Mouse (Mus musculus) induced T-regulatory cell, adult 2 months (primary cell): ENCODE measurements at regions not wholly inside any gene's neighbourhood (a gene's known extent, or its start where the extent isn't known, plus 50 kb on each side); places are given as distances from the start of the nearest gene placed in this dataset.

ENCODE experiments used
- DNase-seq: peaks from one replicate; pipeline ENCODE4 v3.0.0-alpha.2; 2012; ENCODE audit warnings: low read depth

DNA sequence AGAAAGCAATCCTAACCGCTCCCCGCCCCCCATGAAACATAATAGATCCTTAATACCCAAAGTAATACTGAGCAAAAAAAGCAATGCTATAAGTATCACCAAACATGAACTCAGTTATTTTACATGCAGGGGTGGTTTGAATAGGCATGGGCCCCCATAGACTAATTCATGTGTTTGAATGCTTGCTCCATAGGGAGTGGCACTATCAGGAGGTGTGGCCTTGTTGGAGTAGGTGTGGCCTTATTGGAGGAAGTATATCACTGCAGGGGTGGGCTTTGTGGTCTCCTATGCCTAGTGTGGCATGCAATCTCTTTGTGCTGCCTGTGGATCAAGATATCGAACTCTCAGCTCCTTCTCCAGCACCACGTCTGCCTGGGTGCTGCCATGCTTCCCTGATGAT is 237.4 kb upstream of the Atp11b start:
- no peak for DNase-seq

DNA sequence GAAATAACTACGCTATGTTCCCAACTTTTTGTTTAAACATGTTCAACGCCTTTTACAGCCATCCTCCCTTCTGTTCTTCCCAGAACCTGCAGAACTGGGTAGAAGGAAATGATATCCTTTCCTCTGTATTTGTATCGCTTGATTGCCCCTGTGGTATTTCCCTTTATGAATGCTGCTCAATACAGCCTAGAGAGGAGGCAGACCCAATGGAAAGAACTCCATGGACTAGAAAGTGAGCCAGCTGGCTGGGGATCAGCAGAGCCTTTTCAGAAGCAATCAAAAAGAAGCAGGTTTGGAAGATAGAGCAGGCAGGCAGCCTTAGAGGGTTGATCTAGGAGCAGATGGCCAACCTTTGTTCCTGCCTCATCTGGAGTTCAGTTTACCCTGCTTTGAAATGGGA is 233.8 kb upstream of the Atp11b start:
- DNase-seq: no peak

DNA sequence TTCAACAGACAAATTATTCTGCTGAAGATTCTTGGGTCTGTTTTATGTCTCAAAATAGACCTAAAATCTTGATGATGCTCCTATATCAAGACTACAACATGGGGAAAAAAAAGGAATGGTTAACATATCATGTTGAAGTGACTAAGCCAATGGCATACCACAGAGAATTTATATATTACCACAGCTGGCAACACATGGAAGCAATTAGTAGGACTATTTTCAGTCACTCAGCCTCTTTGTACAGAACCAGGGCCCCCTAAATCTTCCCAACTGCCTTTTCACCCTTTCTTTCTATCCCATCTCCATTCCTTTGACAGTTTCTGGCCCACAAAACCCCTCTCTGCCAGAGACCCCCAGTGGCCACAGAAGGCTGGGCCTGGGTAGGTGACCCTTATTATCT is 206.2 kb upstream of the Atp11b start:
- no peak for DNase-seq

DNA sequence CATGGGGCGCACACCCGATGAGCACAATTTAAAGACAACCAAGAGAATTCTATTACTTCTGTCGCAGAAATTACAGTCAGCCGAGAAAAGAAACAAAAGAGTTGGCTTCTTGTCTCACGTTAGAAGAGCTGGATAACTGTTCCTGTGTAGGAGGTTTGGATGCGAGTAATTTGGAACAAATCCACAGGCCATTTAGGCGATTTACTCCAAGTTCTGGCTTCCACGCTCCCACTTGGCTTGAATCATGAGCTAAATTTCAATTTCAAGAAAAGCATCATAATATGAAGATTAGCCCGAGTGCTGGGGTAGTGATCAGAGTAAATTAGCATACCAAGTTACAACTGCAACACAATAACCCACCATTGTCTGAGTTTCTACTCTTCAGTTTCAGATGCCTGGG is 202.1 kb upstream of the Atp11b start:
- no peak for DNase-seq

DNA sequence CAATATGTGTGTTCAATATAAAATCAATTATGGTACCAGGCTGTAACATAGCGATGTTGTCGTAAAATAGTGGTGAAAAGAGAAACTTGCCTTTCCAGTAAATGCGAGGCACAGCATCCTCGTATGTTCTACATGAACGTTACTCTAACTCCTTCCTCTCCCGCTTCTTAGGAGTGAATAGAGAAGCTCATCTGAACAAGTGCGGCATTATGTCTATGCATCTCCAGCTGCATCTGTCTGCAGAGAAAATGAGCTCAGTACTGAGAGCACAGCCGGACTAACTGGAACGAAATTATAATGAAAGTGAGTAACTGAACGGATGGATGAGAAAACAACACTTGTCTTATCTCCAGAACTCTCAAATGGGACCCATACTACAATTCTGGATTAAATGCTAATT is 193.5 kb upstream of the Atp11b start:
- no peak for DNase-seq

DNA sequence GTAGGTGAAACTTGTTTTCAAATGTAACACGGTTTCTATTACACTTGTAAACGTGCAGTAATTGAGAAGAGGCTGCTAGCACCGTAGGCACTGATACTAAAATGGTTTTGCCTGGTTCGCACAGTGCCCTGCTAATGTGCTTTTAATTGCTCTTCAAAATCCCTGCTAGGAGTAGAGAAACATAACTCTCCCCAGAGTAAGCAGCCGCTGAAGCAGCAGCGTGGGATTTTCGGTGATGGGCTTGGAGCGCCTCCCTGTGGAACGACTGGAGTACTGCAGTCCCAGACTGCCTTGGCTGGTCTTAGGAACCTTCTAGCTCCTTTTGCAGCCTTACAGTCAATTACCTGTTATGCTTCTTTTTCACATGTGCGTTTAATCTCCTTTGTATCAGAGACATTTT is 179.5 kb upstream of the Atp11b start:
- no peak for DNase-seq
